Mouse (Mus musculus): ENCODE measurements around the gene Ppp1r16b.
A peak's percentile ranks its signal among the peaks of the same experiment; 100 is the strongest.

Gene Ppp1r16b

GRCm38 (mm10) chr2:158770126-158770757, 105.0 kb downstream of the Ppp1r16b start:
- DNase-seq: peak; percentile 66 to 70

- no peak for DNase-seq
Measured at GRCm38 (mm10) chr2:158771066-158771763, 106.0 kb downstream of the Ppp1r16b start.

- no peak for DNase-seq
Measured at GRCm38 (mm10) chr2:158772808-158773207, 107.6 kb downstream of the Ppp1r16b start.

- no peak for DNase-seq
Measured at GRCm38 (mm10) chr2:158774886-158775285, 109.7 kb downstream of the Ppp1r16b start.

GRCm38 (mm10) chr2:158776716-158777115, 111.5 kb downstream of the Ppp1r16b start:
- no peak for DNase-seq

GRCm38 (mm10) chr2:158777490-158777889, 112.3 kb downstream of the Ppp1r16b start:
- no peak for DNase-seq

GRCm38 (mm10) chr2:158778349-158778748, 113.2 kb downstream of the Ppp1r16b start:
- no peak for DNase-seq

GRCm38 (mm10) chr2:158781126-158781525, 115.9 kb downstream of the Ppp1r16b start:
- DNase-seq: no peak

- peak in 1 of 2 experiments; percentile 31 for DNase-seq
Measured at GRCm38 (mm10) chr2:158786927-158787795, 122.0 kb downstream of the Ppp1r16b start.

GRCm38 (mm10) chr2:158794494-158795004, 129.4 kb downstream of the Ppp1r16b start, which contains the start of gene Dhx35:
Dhx35 (plus strand) TSS chr2:158794807.
- DNase-seq: peak; percentile 95 to 97

GRCm38 (mm10) chr2:158795043-158795442, 129.8 kb downstream of the Ppp1r16b start:
- no peak for DNase-seq

GRCm38 (mm10) chr2:158795875-158796274, 130.7 kb downstream of the Ppp1r16b start:
- no peak for DNase-seq

- no peak for DNase-seq
Measured at GRCm38 (mm10) chr2:158799328-158799727, 134.1 kb downstream of the Ppp1r16b start.

GRCm38 (mm10) chr2:158800788-158801187, 135.6 kb downstream of the Ppp1r16b start:
- no peak for DNase-seq

GRCm38 (mm10) chr2:158803575-158803974, 138.4 kb downstream of the Ppp1r16b start:
- no peak for DNase-seq

GRCm38 (mm10) chr2:158815686-158816085, 150.5 kb downstream of the Ppp1r16b start:
- DNase-seq: no peak
